Mouse (Mus musculus) midbrain, embryonic 14.5 days (tissue): Measurements from ENCODE around the gene Gse1. TPM values are rescaled to one million over a fixed set of nuclear protein-coding genes. Genes with fewer than 3 reads are reported as not detected.
"Not testable (repeated sequence)": the region's sequence is repeated elsewhere in the genome, so short reads cannot be mapped to it uniquely, and the experiment has no call there.

Source experiments
- ATAC-seq: fragments of 200-750 bp; cut with Nextera tagmentation; 2 replicates; pipeline ENCODE4 v1.8.0; 2017; ENCODE audit warnings: moderate number of reproducible peaks, moderate library complexity; ENCODE audit not compliant: low FRiP score, low TSS enrichment
- DNase-seq: peaks from one replicate; pipeline ENCODE4 v3.0.0-alpha.2; 2015
- H3K27ac ChIP-seq: fragments of 300-500 bp; sonication (generic); replicated peaks from 2 replicates; pipeline ENCODE4 v1.5.1; 2014; ENCODE audit warnings: mild to moderate bottlenecking, low read depth, low read length, moderate library complexity
- H3K27me3 ChIP-seq: fragments of 300-500 bp; sonication (generic); 2 replicates; pipeline ENCODE4 v1.6.1; 2014; ENCODE audit warnings: low read length, control low read depth, mixed read lengths; ENCODE audit not compliant: control insufficient read depth, insufficient read depth
- H3K36me3 ChIP-seq: fragments of 300-500 bp; sonication (generic); 2 replicates; pipeline ENCODE4 v1.6.1; 2014; ENCODE audit warnings: low read length, control low read depth; ENCODE audit not compliant: control insufficient read depth, insufficient read depth
- H3K4me1 ChIP-seq: fragments of 300-500 bp; sonication (generic); 2 replicates; pipeline ENCODE4 v1.6.1; 2014; ENCODE audit warnings: mild to moderate bottlenecking, antibody characterized with exemption, low read length, control low read depth; ENCODE audit not compliant: control insufficient read depth, insufficient read depth
- H3K4me2 ChIP-seq: fragments of 300-500 bp; sonication (generic); 2 replicates; pipeline ENCODE4 v1.6.1; 2014; ENCODE audit warnings: mild to moderate bottlenecking, low read length, moderate library complexity
- H3K4me3 ChIP-seq: fragments of 300-500 bp; sonication (generic); replicated peaks from 2 replicates; pipeline ENCODE4 v1.5.1; 2014; ENCODE audit warnings: low read depth, low read length
- H3K9ac ChIP-seq: fragments of 300-500 bp; sonication (generic); replicated peaks from 2 replicates; pipeline ENCODE4 v1.6.1; 2014; ENCODE audit warnings: mild to moderate bottlenecking, low read length, moderate library complexity
- H3K9me3 ChIP-seq: fragments of 300-500 bp; sonication (generic); 2 replicates; pipeline ENCODE4 v1.6.1; 2016; ENCODE audit warnings: low read length, control low read depth, mixed read lengths; ENCODE audit not compliant: control insufficient read depth
- WGBS: fragments of 180-500 bp; shearing (Covaris S2); extraction: QIAGEN DNeasy Blood & Tissue Kit; methylation state at CpG from one replicate; pipeline ENCODE4 v1.1.7; 2014; 5-methylcytosine and 5-hydroxymethylcytosine counted together
- polyA plus RNA-seq: library from polyadenylated mRNA; unstranded; fragments of >200 nt; fragmentation: Nextera tagmentation; extraction: Ambion mirVana; gene quantifications from 2 replicates; pipeline ENCODE4 v1.2.1, GENCODE M21; 2014

Gene Gse1
- polyA plus RNA-seq, 1 experiment from 2014 or later, result 28.6 TPM

- no peaks in the 10 kb centered on the region for H3K9me3 ChIP-seq
- no peak for ATAC-seq
Observed at GRCm38 (mm10) chr8:120329030-120329748, 100.9 kb downstream of the Gse1 start.

GRCm38 (mm10) chr8:120331027-120331426 is 102.8 kb downstream of the Gse1 start:
- no peaks in the 10 kb centered on the region for H3K27me3 ChIP-seq

More at GRCm38 (mm10) chr8:120329030-120329748, 100.9 kb downstream of the Gse1 start:
- Histone ChIP-seq H3K9ac (no peak overlapping the region), H3K27ac (no peak overlapping the region), H3K36me3 (no peaks in the 10 kb centered on the region), H3K27me3 (no peaks in the 10 kb centered on the region), H3K4me3 (no peak overlapping the region), H3K4me1 (peaks cover 12% of the 10 kb centered on the region; the same call in 1 of the 2 replicates), H3K4me2 (no peak overlapping the region)
- WGBS, result 83% methylated on average over 11 of the region's 11 CpGs
- peak; percentile 55 for DNase-seq

GRCm38 (mm10) chr8:120332379-120333229 is 104.3 kb downstream of the Gse1 start:
- Histone ChIP-seq H3K4me2 (no peak overlapping the region), H3K36me3 (no peaks in the 10 kb centered on the region), H3K4me1 (peaks cover 30% of the 10 kb centered on the region), H3K27ac (no peak overlapping the region), H3K4me3 (no peak overlapping the region), H3K27me3 (no peaks in the 10 kb centered on the region), H3K9ac (no peak overlapping the region), H3K9me3 (no peaks in the 10 kb centered on the region)
- DNase-seq (peak; percentile 57), ATAC-seq (no peak)
- 79% methylated on average over 16 of the region's 16 CpGs for WGBS

More at GRCm38 (mm10) chr8:120331027-120331426, 102.8 kb downstream of the Gse1 start:
- no peak overlapping the region for H3K27ac ChIP-seq
- H3K4me2 ChIP-seq, result no peak overlapping the region
- DNase-seq (no peak), ATAC-seq (no peak)
- no peaks in the 10 kb centered on the region for H3K9me3 ChIP-seq
- no peak overlapping the region for H3K4me3 ChIP-seq
- no peaks in the 10 kb centered on the region for H3K36me3 ChIP-seq
- peaks cover 27% of the 10 kb centered on the region for H3K4me1 ChIP-seq
- WGBS, result 85% methylated on average over 7 of the region's 7 CpGs
- no peak overlapping the region for H3K9ac ChIP-seq

GRCm38 (mm10) chr8:120333681-120334080 is 105.4 kb downstream of the Gse1 start:
- no peak overlapping the region for H3K9ac ChIP-seq
- no peak overlapping the region for H3K27ac ChIP-seq
- no peak overlapping the region for H3K4me2 ChIP-seq
- ATAC-seq (no peak), DNase-seq (no peak)
- 91% methylated on average over 4 of the region's 4 CpGs for WGBS
- no peaks in the 10 kb centered on the region for H3K36me3 ChIP-seq
- no peaks in the 10 kb centered on the region for H3K9me3 ChIP-seq
- peaks cover 30% of the 10 kb centered on the region for H3K4me1 ChIP-seq
- H3K27me3 ChIP-seq, result no peaks in the 10 kb centered on the region
- no peak overlapping the region for H3K4me3 ChIP-seq

GRCm38 (mm10) chr8:120334261-120334660 is 106.0 kb downstream of the Gse1 start:
- Histone ChIP-seq H3K9ac (peak overlapping the region; percentile 7; the same call in 1 of the 2 replicates), H3K4me1 (peaks cover 29% of the 10 kb centered on the region), H3K27ac (peak overlapping the region; percentile 92)
- H3K27me3 ChIP-seq, H3K4me3 ChIP-seq, ATAC-seq, H3K36me3 ChIP-seq, H3K4me2 ChIP-seq, H3K9me3 ChIP-seq, DNase-seq: not testable (repeated sequence)
- WGBS, result 53% methylated on average over 3 of the region's 3 CpGs

- peak overlapping the region; percentile 92 for H3K27ac ChIP-seq
- 3% methylated on average over 5 of the region's 5 CpGs for WGBS
- H3K9ac ChIP-seq, result peak overlapping the region; percentile 7; the same call in 1 of the 2 replicates
- H3K4me1 ChIP-seq, result peaks cover 31% of the 10 kb centered on the region
- H3K36me3 ChIP-seq, result no peaks in the 10 kb centered on the region
- H3K9me3 ChIP-seq, result no peaks in the 10 kb centered on the region
- peak; percentile 22; the same call in 1 of the 2 replicates for ATAC-seq
- no peak overlapping the region for H3K4me3 ChIP-seq
- H3K27me3 ChIP-seq, result no peaks in the 10 kb centered on the region
- DNase-seq, result peak; percentile 86
- H3K4me2 ChIP-seq, result no peak overlapping the region
Observed at GRCm38 (mm10) chr8:120334878-120335261, 106.6 kb downstream of the Gse1 start.

- H3K27ac ChIP-seq, result peak overlapping the region; percentile 92
- H3K9me3 ChIP-seq, result no peaks in the 10 kb centered on the region
- no peaks in the 10 kb centered on the region for H3K27me3 ChIP-seq
- H3K36me3 ChIP-seq, result no peaks in the 10 kb centered on the region
- no peak overlapping the region for H3K4me3 ChIP-seq
- peak; percentile 88 for DNase-seq
- peak overlapping the region; percentile 36 for H3K4me2 ChIP-seq
- WGBS, result 2% methylated on average over 17 of the region's 17 CpGs
- peak; percentile 79 for ATAC-seq
- peaks cover 37% of the 10 kb centered on the region for H3K4me1 ChIP-seq
- peak overlapping the region; percentile 7; the same call in 1 of the 2 replicates for H3K9ac ChIP-seq
Observed at GRCm38 (mm10) chr8:120335262-120336086, 107.2 kb downstream of the Gse1 start.

GRCm38 (mm10) chr8:120336087-120336380 is 107.8 kb downstream of the Gse1 start:
- Histone ChIP-seq H3K4me3 (no peak overlapping the region), H3K9me3 (no peaks in the 10 kb centered on the region), H3K27me3 (no peaks in the 10 kb centered on the region), H3K27ac (peak overlapping the region; percentile 92), H3K4me2 (peak overlapping the region; percentile 36), H3K9ac (peak overlapping the region; percentile 7; the same call in 1 of the 2 replicates), H3K36me3 (no peaks in the 10 kb centered on the region), H3K4me1 (peaks cover 40% of the 10 kb centered on the region)
- DNase-seq (peak; percentile 76), ATAC-seq (peak; percentile 67)
- 0% methylated on average over 9 of the region's 9 CpGs for WGBS
